ENCODE assay signal across 17 mouse cellular contexts in the genomic region with DNA sequence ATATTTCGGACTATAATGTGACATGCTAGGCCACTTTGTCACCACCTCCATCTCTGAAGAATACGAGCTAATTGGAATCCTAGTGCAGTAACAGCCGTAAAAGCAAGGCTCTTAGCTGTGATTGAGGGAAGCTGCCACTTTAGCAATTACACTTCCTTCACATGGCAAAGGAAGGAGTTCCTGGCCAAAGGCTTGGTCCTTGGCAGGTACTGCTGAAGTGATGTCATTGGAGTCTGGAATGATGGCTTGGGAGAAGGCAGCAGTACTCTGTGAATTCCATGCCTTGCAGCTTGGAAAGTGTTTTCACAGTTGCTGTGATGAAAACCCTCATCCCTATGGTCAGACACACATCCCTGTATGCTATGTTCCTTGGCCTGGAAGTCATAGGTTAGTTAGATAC. TPM values are rescaled to one million over a fixed set of nuclear protein-coding genes. Genes with fewer than 3 reads are reported as not detected.
"Had no signal": no experiment of that assay in that cellular context is flagged by ENCODE, and none has a peak within 500 bp of the region (broad histone marks: within the 10 kb centered on the region; RNA-seq: fewer than 3 reads in every experiment).

No protein-coding gene starts in this region.

- H3K4me1 ChIP-seq: liver, embryonic 15.5 days; neural tube, embryonic 12.5 days had no signal

- H3K36me3 ChIP-seq: limb, embryonic 10.5 days; liver, embryonic 15.5 days; neural tube, embryonic 12.5 days had no signal

- H3K27me3 ChIP-seq: liver, embryonic 15.5 days; neural tube, embryonic 12.5 days had no signal

- H3K4me2 ChIP-seq: liver, embryonic 11.5 days; liver, embryonic 15.5 days; neural tube, embryonic 12.5 days had no signal

- H3K4me3 ChIP-seq: left cerebral cortex, adult 2 months; limb, embryonic 10.5 days; liver, embryonic 15.5 days; neural tube, embryonic 12.5 days had no signal

- H3K9ac ChIP-seq: liver, embryonic 15.5 days; neural tube, embryonic 12.5 days had no signal

- DNase-seq: kidney, postnatal 25 days; lung, adult 2 months; lung, postnatal 36 days; midbrain, embryonic 14.5 days; spleen, adult 18-20 months; thymus, adult 18-20 months; thymus, postnatal 14 days had no signal

- ATAC-seq: lung, postnatal 0 days had no signal

- H3K9me3 ChIP-seq: limb, embryonic 10.5 days; liver, embryonic 15.5 days; neural tube, embryonic 12.5 days had no signal

- H3K27ac ChIP-seq: left cerebral cortex, adult 2 months; limb, embryonic 10.5 days; liver, embryonic 15.5 days; neural tube, embryonic 12.5 days had no signal

RNA-seq across cellular contexts. Expression of gene Irx6, which starts 24.3 kb away (rescaled TPM):
- total RNA-seq: megakaryocyte progenitor cell, adult 5-6 weeks; monocyte, adult 5-6 weeks; neutrophil, adult 5-6 weeks had no signal
- polyA plus RNA-seq: liver, embryonic 11.5 days; liver, embryonic 15.5 days; lung, adult 2 months; lung, postnatal 0 days; stomach, embryonic 14.5 days had no signal
